Mouse (Mus musculus) intestine, postnatal 0 days (tissue): ENCODE measurements around the gene Cyp20a1. TPM values are rescaled to one million over a fixed set of nuclear protein-coding genes. Genes with fewer than 3 reads are reported as not detected.

Experiments
- ATAC-seq: fragments of 200-750 bp; cut with Nextera tagmentation; 2 replicates; pipeline ENCODE4 v1.8.0; 2017; ENCODE audit warnings: mild to moderate bottlenecking, moderate TSS enrichment, moderate library complexity
- H3K27ac ChIP-seq: fragments of 300-500 bp; sonication (generic); 2 replicates; pipeline ENCODE4 v1.5.1; 2014; ENCODE audit warnings: mild to moderate bottlenecking, low read depth, low read length, moderate library complexity
- H3K27me3 ChIP-seq: fragments of 300-500 bp; sonication (generic); replicated peaks from 2 replicates; pipeline ENCODE4 v1.6.1; 2014; ENCODE audit warnings: low read length, mixed read lengths; ENCODE audit not compliant: control insufficient read depth, insufficient read depth
- H3K36me3 ChIP-seq: fragments of 300-500 bp; sonication (generic); 2 replicates; pipeline ENCODE4 v1.6.1; 2014; ENCODE audit warnings: mild to moderate bottlenecking, moderate library complexity; ENCODE audit not compliant: control insufficient read depth, insufficient read depth
- H3K4me1 ChIP-seq: fragments of 300-500 bp; sonication (generic); replicated peaks from 2 replicates; pipeline ENCODE4 v1.6.1; 2014; ENCODE audit warnings: antibody characterized with exemption, low read length, mixed read lengths; ENCODE audit not compliant: control insufficient read depth, insufficient read depth
- H3K4me2 ChIP-seq: fragments of 300-500 bp; sonication (generic); replicated peaks from 2 replicates; pipeline ENCODE4 v1.6.1; 2014; ENCODE audit warnings: low read depth, mild to moderate bottlenecking, moderate library complexity
- H3K4me3 ChIP-seq: fragments of 300-500 bp; sonication (generic); 2 replicates; pipeline ENCODE4 v1.5.1; 2014; ENCODE audit warnings: low read depth, low read length
- H3K9ac ChIP-seq: fragments of 300-500 bp; sonication (generic); 2 replicates; pipeline ENCODE4 v1.6.1; 2014; ENCODE audit warnings: mild to moderate bottlenecking, low read depth, low read length
- H3K9me3 ChIP-seq: fragments of 300-500 bp; sonication (generic); 2 replicates; pipeline ENCODE4 v1.6.1; 2016; ENCODE audit warnings: mixed run types; ENCODE audit not compliant: control insufficient read depth
- CTCF ChIP-seq: sonication (generic); IDR thresholded peaks from 2 replicates; pipeline ENCODE4 v1.5.1; 2016; ENCODE audit warnings: low read depth, mild to moderate bottlenecking, control low read depth, antibody characterized with exemption, moderate library complexity
- WGBS: fragments of 180-500 bp; shearing (Covaris S2); extraction: QIAGEN DNeasy Blood & Tissue Kit; methylation state at CpG from one replicate; pipeline ENCODE4 v1.1.7; 2014; 5-methylcytosine and 5-hydroxymethylcytosine counted together
- polyA plus RNA-seq: library from polyadenylated mRNA; unstranded; fragments of >200 nt; fragmentation: Nextera tagmentation; extraction: Ambion mirVana; gene quantifications from 2 replicates; pipeline ENCODE4 v1.2.1, GENCODE M21; 2015

Cyp20a1 gene
- polyA plus RNA-seq, 1 experiment from 2014 or later = 6.9 TPM

DNA sequence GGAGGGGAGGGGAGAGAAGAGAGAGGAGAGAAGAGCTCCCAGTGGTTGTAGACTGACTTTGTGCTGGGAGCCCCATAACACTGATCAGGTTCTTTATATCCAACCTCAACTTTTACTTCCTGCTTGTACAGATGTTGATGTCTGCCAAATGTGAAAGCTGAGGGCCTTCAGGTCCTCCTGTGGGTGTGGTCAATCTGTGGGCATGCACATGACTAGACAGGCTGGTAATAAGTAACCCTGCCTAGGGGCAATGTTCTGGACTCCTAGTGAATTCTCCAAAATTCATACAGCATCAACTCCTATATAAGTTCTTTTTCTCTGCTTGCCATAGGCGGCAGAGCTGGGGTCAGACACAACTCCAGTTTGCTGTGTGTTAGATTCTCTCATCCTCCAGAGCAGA lies 18.5 kb downstream of the Cyp20a1 start:
- Histone ChIP-seq H3K27me3 (no peaks in the 10 kb centered on the region), H3K9ac (no peak overlapping the region), H3K9me3 (no peaks in the 10 kb centered on the region), H3K4me1 (no peaks in the 10 kb centered on the region), H3K4me2 (no peak overlapping the region), H3K36me3 (peaks cover 15% of the 10 kb centered on the region; the same call in 1 of the 2 replicates), H3K27ac (no peak overlapping the region), H3K4me3 (no peak overlapping the region)
- ATAC-seq = no peak
- no peak for TF ChIP-seq CTCF
- 90% methylated on average over 1 of the region's 1 CpGs for WGBS

- 95% methylated on average over 1 of the region's 1 CpGs for WGBS
- H3K36me3 ChIP-seq = peaks cover 26% of the 10 kb centered on the region; the same call in 1 of the 2 replicates
- no peak for TF ChIP-seq CTCF
Measured at GRCm38 (mm10) chr1:60376556-60376955, 33.4 kb downstream of the Cyp20a1 start.

DNA sequence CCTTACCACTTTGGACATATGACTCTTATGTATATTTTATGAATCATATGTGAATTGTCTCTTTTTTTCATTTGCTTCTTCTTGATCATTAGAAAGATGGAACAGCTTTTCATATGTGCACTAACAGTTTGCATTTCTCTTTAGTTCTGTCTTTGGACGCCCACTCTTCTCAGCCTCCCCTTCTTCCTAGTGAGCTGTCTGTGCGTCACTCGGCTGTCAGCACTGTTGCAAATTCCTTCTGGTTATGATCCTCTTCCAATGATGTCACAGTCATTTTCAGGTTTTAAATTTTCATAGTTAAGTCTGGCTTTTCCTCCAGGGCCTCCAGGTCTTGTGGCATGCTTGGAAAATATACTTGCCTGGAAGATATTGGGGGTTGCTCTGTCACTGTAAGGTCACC lies 38.8 kb downstream of the Cyp20a1 start:
- Histone ChIP-seq H3K4me2 (no peak overlapping the region), H3K9me3 (no peaks in the 10 kb centered on the region), H3K27me3 (no peaks in the 10 kb centered on the region), H3K4me1 (no peaks in the 10 kb centered on the region), H3K27ac (no peak overlapping the region), H3K4me3 (no peak overlapping the region), H3K36me3 (peaks cover 12% of the 10 kb centered on the region; the same call in 1 of the 2 replicates), H3K9ac (no peak overlapping the region)
- no peak for TF ChIP-seq CTCF
- 93% methylated on average over 3 of the region's 3 CpGs for WGBS
- no peak for ATAC-seq

More at GRCm38 (mm10) chr1:60376556-60376955, 33.4 kb downstream of the Cyp20a1 start:
- H3K4me1 ChIP-seq = no peaks in the 10 kb centered on the region
- no peak overlapping the region for H3K4me3 ChIP-seq
- no peaks in the 10 kb centered on the region for H3K9me3 ChIP-seq
- no peak overlapping the region for H3K4me2 ChIP-seq
- H3K9ac ChIP-seq = no peak overlapping the region
- ATAC-seq = no peak
- no peak overlapping the region for H3K27ac ChIP-seq
- H3K27me3 ChIP-seq = no peaks in the 10 kb centered on the region

DNA sequence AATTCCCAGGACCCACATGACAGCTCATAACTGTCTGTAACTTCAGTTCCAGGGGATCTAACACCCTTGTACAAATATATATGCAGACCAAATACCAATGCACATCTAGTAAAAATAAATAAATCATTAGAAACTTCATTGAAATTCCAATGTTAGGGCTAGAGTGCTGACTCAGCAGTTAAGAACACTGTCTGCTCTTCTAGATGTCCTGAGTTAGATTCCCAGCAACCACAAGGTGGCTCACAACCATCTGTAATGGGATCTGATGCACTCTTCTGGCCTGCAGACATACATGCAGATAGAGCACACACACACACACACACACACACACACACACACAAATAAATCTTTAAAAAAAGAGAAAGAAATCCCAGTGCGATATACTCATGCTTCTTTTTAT lies 61.7 kb downstream of the Cyp20a1 start:
- peak; percentile 55 for TF ChIP-seq CTCF
- Histone ChIP-seq H3K9me3 (no peaks in the 10 kb centered on the region), H3K9ac (no peak overlapping the region), H3K4me1 (no peaks in the 10 kb centered on the region), H3K4me3 (no peak overlapping the region), H3K27me3 (no peaks in the 10 kb centered on the region), H3K36me3 (no peaks in the 10 kb centered on the region), H3K27ac (no peak overlapping the region), H3K4me2 (no peak overlapping the region)
- WGBS = 98% methylated on average over 1 of the region's 1 CpGs
- no peak for ATAC-seq

- 0 out of 2 replicates have a peak, but pooled peaks have one; percentile 14 for ATAC-seq
- 21% methylated on average over 13 of the region's 13 CpGs for WGBS
Measured at GRCm38 (mm10) chr1:60408501-60409167, 65.5 kb downstream of the Cyp20a1 start.

DNA sequence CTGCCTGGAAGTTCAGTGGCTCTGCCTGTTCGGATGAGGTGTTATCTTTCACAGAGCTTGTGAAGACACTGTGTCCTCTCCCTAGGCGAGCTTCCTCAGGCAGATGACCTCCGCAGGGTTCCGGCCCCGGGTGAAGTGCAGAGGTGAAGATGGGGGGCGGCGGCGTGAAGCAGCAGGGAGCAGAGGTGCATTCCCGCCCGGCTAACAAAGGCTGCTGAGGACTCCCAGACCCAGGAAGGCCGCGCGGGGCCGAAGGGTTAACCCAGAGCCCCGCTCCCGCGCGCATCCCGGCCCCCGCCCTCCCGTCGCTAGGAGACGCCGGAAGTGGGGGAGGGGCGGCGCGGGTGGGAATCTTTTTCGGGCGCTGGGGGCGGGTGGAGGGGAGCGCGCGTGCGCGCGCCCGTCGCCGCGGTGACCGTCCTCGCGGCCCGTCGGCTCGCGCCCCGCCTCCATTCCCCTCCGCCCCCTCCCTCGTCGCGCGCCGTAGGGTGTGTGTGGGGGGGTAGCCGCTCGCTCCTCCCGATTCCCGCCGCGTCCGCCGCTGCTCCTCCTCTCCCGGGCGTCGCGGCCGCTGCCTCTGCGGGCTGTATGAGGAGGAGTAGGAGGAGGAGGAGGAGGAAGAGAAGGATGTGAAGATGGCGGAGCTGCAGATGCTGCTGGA lies 66.2 kb downstream of the Cyp20a1 start, which contains the start of gene Abi2:
Abi2 (plus strand) TSS at position 452 of the 661 bp plus-strand sequence.
- ATAC-seq = peak; percentile 86
- under 1% methylated on average over 25 of the region's 69 CpGs for WGBS
- TF ChIP-seq CTCF = no peak
- no peaks in the 10 kb centered on the region for H3K36me3 ChIP-seq
- H3K4me3 ChIP-seq = peak within 1 kb of the TSS; percentile 93
- H3K4me2 ChIP-seq = peak within 1 kb of the TSS; percentile 99
- peak within 1 kb of the TSS; percentile 73 for H3K9ac ChIP-seq
- peak within 1 kb of the TSS; percentile 70 for H3K27ac ChIP-seq
- H3K9me3 ChIP-seq = no peaks in the 10 kb centered on the region
- H3K27me3 ChIP-seq = no peaks in the 10 kb centered on the region
- H3K4me1 ChIP-seq = no peaks in the 10 kb centered on the region

More at GRCm38 (mm10) chr1:60408501-60409167, 65.5 kb downstream of the Cyp20a1 start:
- Histone ChIP-seq H3K27ac (peak overlapping the region; percentile 70; the same call in 1 of the 2 replicates), H3K27me3 (no peaks in the 10 kb centered on the region), H3K4me1 (no peaks in the 10 kb centered on the region), H3K36me3 (no peaks in the 10 kb centered on the region), H3K4me3 (peak overlapping the region; percentile 93), H3K4me2 (peak overlapping the region; percentile 99), H3K9me3 (no peaks in the 10 kb centered on the region), H3K9ac (peak overlapping the region; percentile 73)
- no peak for TF ChIP-seq CTCF
